Mouse (Mus musculus) intestine, postnatal 0 days (tissue): ENCODE data around the gene Mrpl4. TPM values are rescaled to one million over a fixed set of nuclear protein-coding genes. Genes with fewer than 3 reads are reported as not detected.
A peak's percentile ranks its signal among the peaks of the same experiment; 100 is the strongest.

Experiments
- ATAC-seq: fragments of 200-750 bp; cut with Nextera tagmentation; 2 replicates; pipeline ENCODE4 v1.8.0; 2017; ENCODE audit warnings: mild to moderate bottlenecking, moderate TSS enrichment, moderate library complexity
- H3K27ac ChIP-seq: fragments of 300-500 bp; sonication (generic); 2 replicates; pipeline ENCODE4 v1.5.1; 2014; ENCODE audit warnings: mild to moderate bottlenecking, low read depth, low read length, moderate library complexity
- H3K27me3 ChIP-seq: fragments of 300-500 bp; sonication (generic); replicated peaks from 2 replicates; pipeline ENCODE4 v1.6.1; 2014; ENCODE audit warnings: low read length, mixed read lengths; ENCODE audit not compliant: control insufficient read depth, insufficient read depth
- H3K36me3 ChIP-seq: fragments of 300-500 bp; sonication (generic); 2 replicates; pipeline ENCODE4 v1.6.1; 2014; ENCODE audit warnings: mild to moderate bottlenecking, moderate library complexity; ENCODE audit not compliant: control insufficient read depth, insufficient read depth
- H3K4me1 ChIP-seq: fragments of 300-500 bp; sonication (generic); replicated peaks from 2 replicates; pipeline ENCODE4 v1.6.1; 2014; ENCODE audit warnings: antibody characterized with exemption, low read length, mixed read lengths; ENCODE audit not compliant: control insufficient read depth, insufficient read depth
- H3K4me2 ChIP-seq: fragments of 300-500 bp; sonication (generic); replicated peaks from 2 replicates; pipeline ENCODE4 v1.6.1; 2014; ENCODE audit warnings: low read depth, mild to moderate bottlenecking, moderate library complexity
- H3K4me3 ChIP-seq: fragments of 300-500 bp; sonication (generic); 2 replicates; pipeline ENCODE4 v1.5.1; 2014; ENCODE audit warnings: low read depth, low read length
- H3K9ac ChIP-seq: fragments of 300-500 bp; sonication (generic); 2 replicates; pipeline ENCODE4 v1.6.1; 2014; ENCODE audit warnings: mild to moderate bottlenecking, low read depth, low read length
- H3K9me3 ChIP-seq: fragments of 300-500 bp; sonication (generic); 2 replicates; pipeline ENCODE4 v1.6.1; 2016; ENCODE audit warnings: mixed run types; ENCODE audit not compliant: control insufficient read depth
- CTCF ChIP-seq: sonication (generic); IDR thresholded peaks from 2 replicates; pipeline ENCODE4 v1.5.1; 2016; ENCODE audit warnings: low read depth, mild to moderate bottlenecking, control low read depth, antibody characterized with exemption, moderate library complexity
- WGBS: fragments of 180-500 bp; shearing (Covaris S2); extraction: QIAGEN DNeasy Blood & Tissue Kit; methylation state at CpG from one replicate; pipeline ENCODE4 v1.1.7; 2014; 5-methylcytosine and 5-hydroxymethylcytosine counted together
- polyA plus RNA-seq: library from polyadenylated mRNA; unstranded; fragments of >200 nt; fragmentation: Nextera tagmentation; extraction: Ambion mirVana; gene quantifications from 2 replicates; pipeline ENCODE4 v1.2.1, GENCODE M21; 2015

Gene Mrpl4
- polyA plus RNA-seq, 1 experiment from 2014 or later = 113 TPM

DNA sequence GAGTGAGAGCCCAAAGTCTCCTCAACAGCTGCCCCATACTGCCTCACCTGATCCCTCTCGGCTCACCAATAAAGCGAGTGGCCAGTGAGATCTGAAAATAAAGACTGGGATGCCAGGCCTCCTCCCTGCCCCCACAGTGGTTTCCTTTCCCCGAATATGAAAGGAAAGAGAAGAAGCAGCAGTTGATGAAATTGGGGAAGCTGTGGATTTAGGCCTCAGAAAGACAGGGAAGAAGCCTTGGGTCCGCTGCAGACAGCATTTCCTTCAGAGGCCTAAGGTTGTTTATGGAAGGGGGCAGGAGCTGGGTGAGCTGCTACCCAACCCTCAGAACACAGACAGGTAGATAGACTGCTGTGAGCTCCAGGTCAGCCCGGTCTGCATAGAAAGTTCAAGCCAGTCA is 35.8 kb upstream of the Mrpl4 start:
- Histone ChIP-seq H3K36me3 (peaks cover 28% of the 10 kb centered on the region), H3K9ac (no peak overlapping the region), H3K4me2 (no peak overlapping the region), H3K9me3 (no peaks in the 10 kb centered on the region), H3K27ac (no peak overlapping the region), H3K27me3 (no peaks in the 10 kb centered on the region), H3K4me3 (no peak overlapping the region), H3K4me1 (no peaks in the 10 kb centered on the region)
- WGBS = 74% methylated on average over 5 of the region's 5 CpGs
- no peak for TF ChIP-seq CTCF
- no peak for ATAC-seq

GRCm38 (mm10) chr9:20971751-20972140 is 30.8 kb upstream of the Mrpl4 start:
- H3K27me3 ChIP-seq = no peaks in the 10 kb centered on the region
- ATAC-seq = no peak
- H3K4me3 ChIP-seq = no peak overlapping the region
- H3K9me3 ChIP-seq = no peaks in the 10 kb centered on the region
- H3K27ac ChIP-seq = peak overlapping the region; percentile 83
- no peak overlapping the region for H3K9ac ChIP-seq
- H3K36me3 ChIP-seq = peaks cover 23% of the 10 kb centered on the region
- H3K4me2 ChIP-seq = peak overlapping the region; percentile 40; the same call in 1 of the 2 replicates
- 51% methylated on average over 7 of the region's 7 CpGs for WGBS
- peaks cover 9% of the 10 kb centered on the region for H3K4me1 ChIP-seq
- no peak for TF ChIP-seq CTCF

GRCm38 (mm10) chr9:20972141-20972992 is 30.2 kb upstream of the Mrpl4 start:
- Histone ChIP-seq H3K4me2 (peak overlapping the region; percentile 40), H3K27ac (peak overlapping the region; percentile 83), H3K27me3 (no peaks in the 10 kb centered on the region), H3K4me1 (peaks cover 9% of the 10 kb centered on the region), H3K36me3 (peaks cover 17% of the 10 kb centered on the region), H3K9me3 (no peaks in the 10 kb centered on the region), H3K9ac (no peak overlapping the region), H3K4me3 (0 out of 2 replicates have a peak overlapping the region, but pooled peaks have one; percentile 1)
- 38% methylated on average over 28 of the region's 28 CpGs for WGBS
- ATAC-seq = 0 out of 2 replicates have a peak, but pooled peaks have one; percentile 8
- no peak for TF ChIP-seq CTCF

DNA sequence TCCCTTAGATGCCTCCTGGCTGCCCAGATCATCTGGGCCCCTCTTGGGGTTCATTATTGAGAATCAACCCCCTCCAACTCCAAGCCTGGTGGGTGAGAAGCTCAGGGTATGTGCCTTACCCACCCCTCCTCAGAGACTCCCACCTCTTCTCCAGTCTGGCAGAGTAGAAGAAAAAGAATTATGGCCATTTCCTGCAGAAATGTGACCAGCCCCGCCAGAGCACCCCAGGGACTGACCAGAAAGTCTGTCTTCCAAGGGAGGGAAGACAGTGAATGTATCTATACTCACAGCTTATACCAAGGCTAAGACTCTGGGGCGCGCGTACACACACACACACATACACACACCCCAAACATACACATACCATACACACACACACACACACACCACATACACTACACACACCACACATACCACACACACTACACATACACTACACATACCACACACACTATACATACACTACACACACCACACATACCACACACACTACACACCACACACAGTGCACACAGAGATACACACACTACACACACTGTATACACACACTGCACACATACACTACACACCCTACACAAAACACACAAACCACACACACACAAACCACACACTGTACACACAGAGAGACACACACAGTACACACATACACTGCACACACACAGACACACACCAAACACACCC is 29.4 kb upstream of the Mrpl4 start:
- Histone ChIP-seq H3K9me3 (no peaks in the 10 kb centered on the region), H3K36me3 (peaks cover 9% of the 10 kb centered on the region; the same call in 1 of the 2 replicates), H3K4me3 (no peak overlapping the region), H3K27me3 (no peaks in the 10 kb centered on the region), H3K4me1 (peaks cover 9% of the 10 kb centered on the region), H3K27ac (no peak overlapping the region; the same call in 1 of the 2 replicates), H3K9ac (no peak overlapping the region), H3K4me2 (peak overlapping the region; percentile 40; the same call in 1 of the 2 replicates)
- WGBS = 67% methylated on average over 4 of the region's 4 CpGs
- no peak for TF ChIP-seq CTCF
- no peak for ATAC-seq

- H3K27ac ChIP-seq = peak overlapping the region; percentile 21
- no peaks in the 10 kb centered on the region for H3K9me3 ChIP-seq
- 62% methylated on average over 6 of the region's 6 CpGs for WGBS
- H3K36me3 ChIP-seq = peaks cover 4% of the 10 kb centered on the region; the same call in 1 of the 2 replicates
- TF ChIP-seq CTCF = no peak
- ATAC-seq = no peak
- H3K4me2 ChIP-seq = peak overlapping the region; percentile 40
- no peak overlapping the region for H3K4me3 ChIP-seq
- H3K27me3 ChIP-seq = no peaks in the 10 kb centered on the region
- no peak overlapping the region for H3K9ac ChIP-seq
- H3K4me1 ChIP-seq = peaks cover 9% of the 10 kb centered on the region
Observed at GRCm38 (mm10) chr9:20973682-20974075, 28.9 kb upstream of the Mrpl4 start.
